Comparison of ENCODE assay signal across 8 mouse cellular contexts in genomic region chr2:168524905-168525381, GRCm38 (mm10).
DNase-seq lines count a peak whose midpoint lies in the region; ATAC-seq lines count a peak whose summit lies in the region.

No protein-coding gene starts in this region.

- peak; percentile 94 for ATAC-seq in forebrain, embryonic 13.5 days
- peak; percentile 96 for ATAC-seq in heart, embryonic 16.5 days (replicated peaks; ENCODE audit: extremely low read depth, insufficient read depth, low FRiP score)
- ATAC-seq in liver, embryonic 12.5 days: peak; percentile 71

- H3K4me1 ChIP-seq in forebrain, embryonic 13.5 days: peaks cover 23% of the 10 kb centered on the region
- H3K4me1 ChIP-seq in heart, embryonic 16.5 days (ENCODE audit: control insufficient read depth, insufficient read depth, low read length): peaks cover 23% of the 10 kb centered on the region
- peaks cover 13% of the 10 kb centered on the region for H3K4me1 ChIP-seq in liver, embryonic 12.5 days

- no peaks in the 10 kb centered on the region; the same call in 1 of the 2 replicates for H3K27me3 ChIP-seq in forebrain, embryonic 13.5 days
- H3K27me3 ChIP-seq in heart, embryonic 16.5 days (ENCODE audit: control insufficient read depth, insufficient read depth, low read length): no peaks in the 10 kb centered on the region
- H3K27me3 ChIP-seq in liver, embryonic 12.5 days (replicated peaks): peaks cover 28% of the 10 kb centered on the region

- H3K4me3 ChIP-seq in forebrain, embryonic 13.5 days: peak overlapping the region; percentile 26
- H3K4me3 ChIP-seq in heart, embryonic 16.5 days (ENCODE audit: low read length): peak overlapping the region; percentile 32
- 0 out of 2 replicates have a peak overlapping the region, but pooled peaks have one; percentile 4 for H3K4me3 ChIP-seq in liver, embryonic 12.5 days

- H3K9ac ChIP-seq in forebrain, embryonic 13.5 days: peak overlapping the region; percentile 9; the same call in 1 of the 2 replicates
- H3K9ac ChIP-seq in heart, embryonic 16.5 days (ENCODE audit: low read length): peak overlapping the region; percentile 61
- H3K9ac ChIP-seq in liver, embryonic 12.5 days: 0 out of 2 replicates have a peak overlapping the region, but pooled peaks have one; percentile 15

- H3K9me3 ChIP-seq in forebrain, embryonic 13.5 days (replicated peaks): peaks cover 5% of the 10 kb centered on the region; the same call in 1 of the 2 replicates
- H3K9me3 ChIP-seq in heart, embryonic 16.5 days (replicated peaks; ENCODE audit: control insufficient read depth, low read length): 0 out of 2 replicates have a peak, but pooled peaks cover 4% of the 10 kb centered on the region
- no peaks in the 10 kb centered on the region for H3K9me3 ChIP-seq in liver, embryonic 12.5 days (replicated peaks)

- no peaks in the 10 kb centered on the region for H3K36me3 ChIP-seq in forebrain, embryonic 13.5 days (ENCODE audit: poor library complexity, severe bottlenecking)
- peaks cover 11% of the 10 kb centered on the region for H3K36me3 ChIP-seq in heart, embryonic 16.5 days (ENCODE audit: control insufficient read depth, insufficient read depth)
- H3K36me3 ChIP-seq in liver, embryonic 12.5 days: no peaks in the 10 kb centered on the region

- peak; percentile 45 to 53 for DNase-seq in B cell, adult 2 months
- peak; percentile 29 for DNase-seq in c-Kit-positive CD71-positive TER-119-positive erythroid progenitor cells, embryonic 14.5 days (ENCODE audit: low spot score)
- DNase-seq in kidney, postnatal 25 days: peak; percentile 99
- DNase-seq in naive thymus-derived CD4-positive, alpha-beta T cell, adult 2 months (ENCODE audit: low read depth): peak; percentile 36
- DNase-seq in testis, postnatal 10 days (ENCODE audit: low spot score): peak; percentile 96

- peak overlapping the region; percentile 55 for H3K4me2 ChIP-seq in forebrain, embryonic 13.5 days
- peak overlapping the region; percentile 60 for H3K4me2 ChIP-seq in heart, embryonic 16.5 days (ENCODE audit: low read depth, low read length)
- peak overlapping the region; percentile 47 for H3K4me2 ChIP-seq in liver, embryonic 12.5 days

- under 1% methylated on average over 13 of the region's 13 CpGs for WGBS in forebrain, embryonic 13.5 days
- WGBS in heart, embryonic 16.5 days: 3% methylated on average over 13 of the region's 13 CpGs
- WGBS in liver, embryonic 12.5 days (ENCODE audit: insufficient replicate concordance): 2% methylated on average over 13 of the region's 13 CpGs

- peak overlapping the region; percentile 80 for H3K27ac ChIP-seq in forebrain, embryonic 13.5 days
- H3K27ac ChIP-seq in heart, embryonic 16.5 days (ENCODE audit: low read length): peak overlapping the region; percentile 58
- no peak overlapping the region for H3K27ac ChIP-seq in liver, embryonic 12.5 days

Comparison
In these comparisons a context has a peak if more than half of its experiments do, and no peak if none do; other contexts are left out.
1. DNase-seq: peak in every context shown above with its lines; median percentile 99 in kidney, postnatal 25 days; 96 in testis, postnatal 10 days; 49 in B cell, adult 2 months; 36 in naive thymus-derived CD4-positive, alpha-beta T cell, adult 2 months; 29 in c-Kit-positive CD71-positive TER-119-positive erythroid progenitor cells, embryonic 14.5 days.
2. H3K9ac ChIP-seq: peak in every context shown above with its lines; median percentile 61 in heart, embryonic 16.5 days; 15 in liver, embryonic 12.5 days; 9 in forebrain, embryonic 13.5 days.